Mouse (Mus musculus): Measurements from ENCODE around the gene Zfp787. TPM values are rescaled to one million over a fixed set of nuclear protein-coding genes. Genes with fewer than 3 reads are reported as not detected.
A peak's percentile ranks its signal among the peaks of the same experiment; 100 is the strongest.

The Zfp787 gene
- polyA plus RNA-seq, 1 experiment = 31.1 TPM

DNA sequence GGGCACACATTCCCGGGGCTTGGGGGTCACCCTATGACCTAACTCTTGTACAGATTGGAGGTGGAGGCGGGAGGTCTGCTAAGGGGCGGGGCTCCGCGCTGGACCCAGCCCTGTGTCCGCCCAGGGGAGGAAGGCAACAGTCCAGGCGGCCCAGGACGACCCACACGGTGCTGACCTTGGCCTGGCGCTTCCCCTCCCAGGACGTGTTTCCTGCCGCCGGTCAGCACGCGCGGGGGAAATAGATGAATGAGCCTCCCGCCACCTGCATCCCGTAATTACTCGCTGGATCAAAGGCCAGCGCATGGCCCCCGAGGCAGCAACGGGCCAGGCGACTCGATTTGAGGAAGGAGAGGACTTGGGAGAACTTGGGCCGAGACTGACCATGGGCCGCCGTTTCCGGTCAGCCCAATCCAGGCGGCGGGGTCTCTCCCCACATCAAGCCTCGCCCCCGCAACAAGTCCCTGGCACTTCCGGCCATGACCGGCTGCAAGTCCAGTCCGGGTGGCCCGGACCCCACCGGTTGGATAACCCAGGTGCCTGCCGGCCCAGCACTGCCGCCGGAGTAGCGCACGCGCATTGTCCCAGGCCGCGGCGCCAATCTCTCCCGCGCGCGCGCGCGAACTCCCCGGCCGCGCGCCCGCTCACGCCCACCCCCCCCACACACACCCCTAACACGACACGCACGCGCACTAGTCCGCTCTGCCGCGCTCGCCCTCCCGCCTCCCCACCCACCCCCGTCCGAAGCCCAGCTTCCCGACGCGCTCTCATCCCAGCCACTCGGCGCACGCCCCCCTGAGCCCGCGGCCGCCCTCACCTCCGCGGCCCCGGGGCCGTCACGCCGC is 545 bp downstream of the Zfp787 start:
- TF ChIP-seq FOSL1 (IDR thresholded peaks at IDR 0.05; ENCODE audit: insufficient read depth, low read length, poor library complexity, severe bottlenecking) = no peak
- no peak for TF ChIP-seq MYOD1 (IDR thresholded peaks at IDR 0.05; ENCODE audit: control insufficient read depth, insufficient read length, low read depth)
- TF ChIP-seq CTCF (IDR thresholded peaks at IDR 0.05; ENCODE audit: control insufficient read depth, insufficient read depth, insufficient read length) = no peak
- no peak for TF ChIP-seq MYOG (IDR thresholded peaks at IDR 0.05; ENCODE audit: control insufficient read depth, extremely low read depth, insufficient read length)
- no peak for TF ChIP-seq CEBPB (IDR thresholded peaks at IDR 0.05; ENCODE audit: low read depth)
- TF ChIP-seq USF1 (IDR thresholded peaks at IDR 0.05; ENCODE audit: low read depth) = no peak
- no peak for TF ChIP-seq MAX (IDR thresholded peaks at IDR 0.05)

GRCm38 (mm10) chr7:6154164-6154563 is 1.6 kb downstream of the Zfp787 start:
- peaks cover 62% of the 10 kb centered on the region for H3K79me3 ChIP-seq (ENCODE audit: low read depth)
- H3ac ChIP-seq (ENCODE audit: control insufficient read depth, insufficient read length, low read depth) = no peak overlapping the region
- H3K79me2 ChIP-seq (ENCODE audit: control insufficient read depth, insufficient read depth) = peaks cover 63% of the 10 kb centered on the region
- H3K4me3 ChIP-seq (ENCODE audit: insufficient read depth, poor library complexity, severe bottlenecking) = no peak overlapping the region
- no peaks in the 10 kb centered on the region for H3K36me3 ChIP-seq (ENCODE audit: control insufficient read depth, insufficient read depth)
- no peak for TF ChIP-seq USF1 (IDR thresholded peaks at IDR 0.05; ENCODE audit: low read depth)
- TF ChIP-seq FOSL1 (IDR thresholded peaks at IDR 0.05; ENCODE audit: insufficient read depth, low read length, poor library complexity, severe bottlenecking) = no peak
- TF ChIP-seq MAX (IDR thresholded peaks at IDR 0.05) = no peak
- TF ChIP-seq MYOD1 (IDR thresholded peaks at IDR 0.05; ENCODE audit: control insufficient read depth, insufficient read length, low read depth) = no peak
- TF ChIP-seq MYOG (IDR thresholded peaks at IDR 0.05; ENCODE audit: control insufficient read depth, extremely low read depth, insufficient read length) = no peak
- TF ChIP-seq CEBPB (IDR thresholded peaks at IDR 0.05; ENCODE audit: low read depth) = no peak
- TF ChIP-seq CTCF (IDR thresholded peaks at IDR 0.05; ENCODE audit: control insufficient read depth, insufficient read depth, insufficient read length) = no peak
- no peaks in the 10 kb centered on the region for H3K27me3 ChIP-seq (ENCODE audit: control insufficient read depth, insufficient read depth, insufficient read length)

More for the DNA sequence above, 545 bp downstream of the Zfp787 start:
- Histone ChIP-seq H3K36me3 (ENCODE audit: control insufficient read depth, insufficient read depth) (no peaks in the 10 kb centered on the region), H3K27me3 (ENCODE audit: control insufficient read depth, insufficient read depth, insufficient read length) (no peaks in the 10 kb centered on the region), H3K79me2 (ENCODE audit: control insufficient read depth, insufficient read depth) (peaks cover 52% of the 10 kb centered on the region), H3K79me3 (ENCODE audit: low read depth) (peaks cover 51% of the 10 kb centered on the region), H3K4me3 (ENCODE audit: insufficient read depth, poor library complexity, severe bottlenecking) (peak overlapping the region; percentile 59), H3ac (ENCODE audit: control insufficient read depth, insufficient read length, low read depth) (peak overlapping the region; percentile 87)

GRCm38 (mm10) chr7:6153131-6153530 is 2.7 kb downstream of the Zfp787 start:
- Histone ChIP-seq H3ac (ENCODE audit: control insufficient read depth, insufficient read length, low read depth) (no peak overlapping the region), H3K27me3 (ENCODE audit: control insufficient read depth, insufficient read depth, insufficient read length) (no peaks in the 10 kb centered on the region), H3K36me3 (ENCODE audit: control insufficient read depth, insufficient read depth) (no peaks in the 10 kb centered on the region), H3K79me3 (ENCODE audit: low read depth) (peaks cover 71% of the 10 kb centered on the region), H3K4me3 (ENCODE audit: insufficient read depth, poor library complexity, severe bottlenecking) (no peak overlapping the region), H3K79me2 (ENCODE audit: control insufficient read depth, insufficient read depth) (peaks cover 73% of the 10 kb centered on the region)
- TF ChIP-seq USF1 (IDR thresholded peaks at IDR 0.05; ENCODE audit: low read depth) (no peak), CEBPB (IDR thresholded peaks at IDR 0.05; ENCODE audit: low read depth) (no peak), MYOG (IDR thresholded peaks at IDR 0.05; ENCODE audit: control insufficient read depth, extremely low read depth, insufficient read length) (no peak), MYOD1 (IDR thresholded peaks at IDR 0.05; ENCODE audit: control insufficient read depth, insufficient read length, low read depth) (no peak), CTCF (IDR thresholded peaks at IDR 0.05; ENCODE audit: control insufficient read depth, insufficient read depth, insufficient read length) (no peak), FOSL1 (IDR thresholded peaks at IDR 0.05; ENCODE audit: insufficient read depth, low read length, poor library complexity, severe bottlenecking) (no peak), MAX (IDR thresholded peaks at IDR 0.05) (no peak)

DNA sequence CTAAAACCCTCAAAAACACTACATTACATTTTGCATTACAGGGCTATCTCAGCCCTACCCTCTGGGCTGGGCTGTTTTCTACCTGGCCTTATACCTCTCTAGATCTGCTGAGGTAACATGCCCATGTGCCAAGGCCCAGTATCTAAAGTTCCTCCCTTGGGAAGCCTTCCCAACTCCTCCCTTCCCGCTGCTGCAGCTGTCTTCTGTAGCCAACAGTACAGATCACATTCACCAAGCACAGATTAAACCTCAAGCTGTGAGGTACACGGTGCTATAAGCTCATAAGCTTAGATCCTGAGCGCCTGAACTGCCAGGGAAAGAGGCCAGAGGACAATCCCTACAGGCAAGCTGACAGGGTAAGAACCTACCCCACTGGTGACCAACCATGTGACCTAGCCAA is 3.8 kb downstream of the Zfp787 start:
- TF ChIP-seq MAX (IDR thresholded peaks at IDR 0.05) (no peak), FOSL1 (IDR thresholded peaks at IDR 0.05; ENCODE audit: insufficient read depth, low read length, poor library complexity, severe bottlenecking) (no peak)
- Histone ChIP-seq H3K79me3 (ENCODE audit: low read depth) (peaks cover 79% of the 10 kb centered on the region), H3K27me3 (ENCODE audit: control insufficient read depth, insufficient read depth, insufficient read length) (no peaks in the 10 kb centered on the region), H3K79me2 (ENCODE audit: control insufficient read depth, insufficient read depth) (peaks cover 84% of the 10 kb centered on the region), H3K4me3 (ENCODE audit: insufficient read depth, poor library complexity, severe bottlenecking) (no peak overlapping the region), H3K36me3 (ENCODE audit: control insufficient read depth, insufficient read depth) (no peaks in the 10 kb centered on the region), H3ac (ENCODE audit: control insufficient read depth, insufficient read length, low read depth) (no peak overlapping the region)

DNA sequence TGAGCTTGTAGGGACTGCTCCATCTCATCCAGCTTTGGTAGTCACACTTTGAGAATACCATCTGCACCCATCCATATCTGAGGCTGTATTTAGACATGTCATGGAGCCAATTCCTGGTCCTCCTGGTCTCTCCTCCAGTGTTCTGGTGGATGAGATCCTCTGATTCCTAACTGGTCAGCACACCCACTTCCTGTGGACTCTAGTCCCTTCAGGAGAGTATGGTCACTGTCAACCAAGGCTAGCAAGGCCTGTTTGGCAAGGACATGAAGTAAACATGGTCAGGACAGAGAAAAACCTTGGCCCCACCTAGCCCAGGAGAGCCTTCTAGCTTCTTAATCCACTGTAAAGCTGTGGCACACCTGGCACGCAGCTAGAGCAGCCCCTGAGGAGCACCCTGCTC is 4.5 kb downstream of the Zfp787 start:
- Histone ChIP-seq H3ac (ENCODE audit: control insufficient read depth, insufficient read length, low read depth) (no peak overlapping the region), H3K79me3 (ENCODE audit: low read depth) (peaks cover 86% of the 10 kb centered on the region), H3K79me2 (ENCODE audit: control insufficient read depth, insufficient read depth) (peaks cover 92% of the 10 kb centered on the region), H3K4me3 (ENCODE audit: insufficient read depth, poor library complexity, severe bottlenecking) (no peak overlapping the region), H3K36me3 (ENCODE audit: control insufficient read depth, insufficient read depth) (no peaks in the 10 kb centered on the region), H3K27me3 (ENCODE audit: control insufficient read depth, insufficient read depth, insufficient read length) (no peaks in the 10 kb centered on the region)
- no peak for TF ChIP-seq FOSL1 (IDR thresholded peaks at IDR 0.05; ENCODE audit: insufficient read depth, low read length, poor library complexity, severe bottlenecking)
- TF ChIP-seq MAX (IDR thresholded peaks at IDR 0.05) = no peak
- no peak for TF ChIP-seq USF1 (IDR thresholded peaks at IDR 0.05; ENCODE audit: low read depth)
- TF ChIP-seq MYOG (IDR thresholded peaks at IDR 0.05; ENCODE audit: control insufficient read depth, extremely low read depth, insufficient read length) = no peak
- no peak for TF ChIP-seq CEBPB (IDR thresholded peaks at IDR 0.05; ENCODE audit: low read depth)
- no peak for TF ChIP-seq MYOD1 (IDR thresholded peaks at IDR 0.05; ENCODE audit: control insufficient read depth, insufficient read length, low read depth)
- no peak for TF ChIP-seq CTCF (IDR thresholded peaks at IDR 0.05; ENCODE audit: control insufficient read depth, insufficient read depth, insufficient read length)

Data from C2C12 (cell line).